Mouse (Mus musculus): ENCODE measurements around the gene Sema4f. TPM values are rescaled to one million over a fixed set of nuclear protein-coding genes. Genes with fewer than 3 reads are reported as not detected.

Gene Sema4f
- polyA plus RNA-seq, 1 experiment from 2014 or later = 0.87 TPM

- no peak for ATAC-seq (ENCODE audit: low FRiP score, low TSS enrichment)
- Histone ChIP-seq H3K9ac (ENCODE audit: low read depth, low read length) (no peak overlapping the region), H3K27me3 (ENCODE audit: control insufficient read depth, insufficient read depth, low read length) (no peaks in the 10 kb centered on the region), H3K27ac (ENCODE audit: low read depth, low read length) (no peak overlapping the region), H3K9me3 (ENCODE audit: control insufficient read depth, low read length) (no peaks in the 10 kb centered on the region), H3K4me3 (ENCODE audit: low read length) (no peak overlapping the region), H3K36me3 (ENCODE audit: control insufficient read depth, insufficient read depth, low read length) (no peaks in the 10 kb centered on the region), H3K4me1 (ENCODE audit: control insufficient read depth, insufficient read depth, low read length) (no peaks in the 10 kb centered on the region), H3K4me2 (replicated peaks; ENCODE audit: low read depth, low read length) (no peak overlapping the region)
- 86% methylated on average over 4 of the region's 4 CpGs for WGBS
These were observed 53.7 kb downstream of the Sema4f start for GRCm38 (mm10) chr6:82885909-82886308.

GRCm38 (mm10) chr6:82885441-82885840 is 54.1 kb downstream of the Sema4f start:
- H3K27me3 ChIP-seq (ENCODE audit: control insufficient read depth, insufficient read depth, low read length) = no peaks in the 10 kb centered on the region
- ATAC-seq (ENCODE audit: low FRiP score, low TSS enrichment) = no peak
- 76% methylated on average over 2 of the region's 2 CpGs for WGBS

GRCm38 (mm10) chr6:82884570-82884969 is 55.0 kb downstream of the Sema4f start:
- no peak overlapping the region for H3K4me2 ChIP-seq (replicated peaks; ENCODE audit: low read depth, low read length)
- no peaks in the 10 kb centered on the region for H3K4me1 ChIP-seq (ENCODE audit: control insufficient read depth, insufficient read depth, low read length)
- ATAC-seq (ENCODE audit: low FRiP score, low TSS enrichment) = no peak
- H3K4me3 ChIP-seq (ENCODE audit: low read length) = no peak overlapping the region
- WGBS = 70% methylated on average over 3 of the region's 3 CpGs
- no peaks in the 10 kb centered on the region for H3K9me3 ChIP-seq (ENCODE audit: control insufficient read depth, low read length)
- H3K36me3 ChIP-seq (ENCODE audit: control insufficient read depth, insufficient read depth, low read length) = no peaks in the 10 kb centered on the region
- H3K27ac ChIP-seq (ENCODE audit: low read depth, low read length) = no peak overlapping the region
- H3K9ac ChIP-seq (ENCODE audit: low read depth, low read length) = no peak overlapping the region
- H3K27me3 ChIP-seq (ENCODE audit: control insufficient read depth, insufficient read depth, low read length) = no peaks in the 10 kb centered on the region

More at GRCm38 (mm10) chr6:82885441-82885840, 54.1 kb downstream of the Sema4f start:
- Histone ChIP-seq H3K27ac (ENCODE audit: low read depth, low read length) (no peak overlapping the region), H3K36me3 (ENCODE audit: control insufficient read depth, insufficient read depth, low read length) (no peaks in the 10 kb centered on the region), H3K4me1 (ENCODE audit: control insufficient read depth, insufficient read depth, low read length) (no peaks in the 10 kb centered on the region), H3K4me3 (ENCODE audit: low read length) (no peak overlapping the region), H3K9ac (ENCODE audit: low read depth, low read length) (no peak overlapping the region), H3K9me3 (ENCODE audit: control insufficient read depth, low read length) (no peaks in the 10 kb centered on the region), H3K4me2 (replicated peaks; ENCODE audit: low read depth, low read length) (no peak overlapping the region)

GRCm38 (mm10) chr6:82881485-82882096 is 58.0 kb downstream of the Sema4f start:
- no peaks in the 10 kb centered on the region for H3K27me3 ChIP-seq (ENCODE audit: control insufficient read depth, insufficient read depth, low read length)
- H3K4me3 ChIP-seq (ENCODE audit: low read length) = no peak overlapping the region
- WGBS = 23% methylated on average over 21 of the region's 21 CpGs
- H3K4me1 ChIP-seq (ENCODE audit: control insufficient read depth, insufficient read depth, low read length) = no peaks in the 10 kb centered on the region
- no peaks in the 10 kb centered on the region for H3K36me3 ChIP-seq (ENCODE audit: control insufficient read depth, insufficient read depth, low read length)
- ATAC-seq (ENCODE audit: low FRiP score, low TSS enrichment) = peak; percentile 72
- H3K9me3 ChIP-seq (ENCODE audit: control insufficient read depth, low read length) = no peaks in the 10 kb centered on the region
- H3K27ac ChIP-seq (ENCODE audit: low read depth, low read length) = no peak overlapping the region
- H3K4me2 ChIP-seq (replicated peaks; ENCODE audit: low read depth, low read length) = peak overlapping the region; percentile 11
- H3K9ac ChIP-seq (ENCODE audit: low read depth, low read length) = no peak overlapping the region

- Histone ChIP-seq H3K36me3 (ENCODE audit: control insufficient read depth, insufficient read depth, low read length) (no peaks in the 10 kb centered on the region), H3K27me3 (ENCODE audit: control insufficient read depth, insufficient read depth, low read length) (no peaks in the 10 kb centered on the region), H3K4me1 (ENCODE audit: control insufficient read depth, insufficient read depth, low read length) (no peaks in the 10 kb centered on the region), H3K4me2 (replicated peaks; ENCODE audit: low read depth, low read length) (no peak overlapping the region), H3K27ac (ENCODE audit: low read depth, low read length) (no peak overlapping the region), H3K9me3 (ENCODE audit: control insufficient read depth, low read length) (no peaks in the 10 kb centered on the region), H3K9ac (ENCODE audit: low read depth, low read length) (no peak overlapping the region), H3K4me3 (ENCODE audit: low read length) (no peak overlapping the region)
- 85% methylated on average over 3 of the region's 3 CpGs for WGBS
- ATAC-seq (ENCODE audit: low FRiP score, low TSS enrichment) = no peak
These were observed 58.8 kb downstream of the Sema4f start for GRCm38 (mm10) chr6:82880807-82881206.

- Histone ChIP-seq H3K4me1 (ENCODE audit: control insufficient read depth, insufficient read depth, low read length) (no peaks in the 10 kb centered on the region), H3K4me2 (replicated peaks; ENCODE audit: low read depth, low read length) (no peak overlapping the region), H3K27ac (ENCODE audit: low read depth, low read length) (no peak overlapping the region), H3K27me3 (ENCODE audit: control insufficient read depth, insufficient read depth, low read length) (no peaks in the 10 kb centered on the region), H3K9ac (ENCODE audit: low read depth, low read length) (no peak overlapping the region), H3K4me3 (ENCODE audit: low read length) (no peak overlapping the region), H3K36me3 (ENCODE audit: control insufficient read depth, insufficient read depth, low read length) (no peaks in the 10 kb centered on the region), H3K9me3 (ENCODE audit: control insufficient read depth, low read length) (no peaks in the 10 kb centered on the region)
- no peak for ATAC-seq (ENCODE audit: low FRiP score, low TSS enrichment)
- WGBS = 31% methylated on average over 11 of the region's 11 CpGs
These were observed 60.0 kb downstream of the Sema4f start for GRCm38 (mm10) chr6:82879463-82880089.

GRCm38 (mm10) chr6:82875509-82875935 is 64.0 kb downstream of the Sema4f start:
- no peaks in the 10 kb centered on the region for H3K36me3 ChIP-seq (ENCODE audit: control insufficient read depth, insufficient read depth, low read length)
- H3K4me1 ChIP-seq (ENCODE audit: control insufficient read depth, insufficient read depth, low read length) = no peaks in the 10 kb centered on the region
- no peaks in the 10 kb centered on the region for H3K27me3 ChIP-seq (ENCODE audit: control insufficient read depth, insufficient read depth, low read length)
- H3K27ac ChIP-seq (ENCODE audit: low read depth, low read length) = no peak overlapping the region
- no peak for ATAC-seq (ENCODE audit: low FRiP score, low TSS enrichment)
- H3K4me2 ChIP-seq (replicated peaks; ENCODE audit: low read depth, low read length) = no peak overlapping the region
- no peak overlapping the region for H3K4me3 ChIP-seq (ENCODE audit: low read length)
- H3K9ac ChIP-seq (ENCODE audit: low read depth, low read length) = no peak overlapping the region
- WGBS = 55% methylated on average over 6 of the region's 6 CpGs
- no peaks in the 10 kb centered on the region for H3K9me3 ChIP-seq (ENCODE audit: control insufficient read depth, low read length)

- Histone ChIP-seq H3K9me3 (ENCODE audit: control insufficient read depth, low read length) (no peaks in the 10 kb centered on the region), H3K4me1 (ENCODE audit: control insufficient read depth, insufficient read depth, low read length) (no peaks in the 10 kb centered on the region), H3K27ac (ENCODE audit: low read depth, low read length) (peak overlapping the region; percentile 24; the same call in 1 of the 2 replicates), H3K27me3 (ENCODE audit: control insufficient read depth, insufficient read depth, low read length) (no peaks in the 10 kb centered on the region), H3K4me3 (ENCODE audit: low read length) (no peak overlapping the region), H3K36me3 (ENCODE audit: control insufficient read depth, insufficient read depth, low read length) (no peaks in the 10 kb centered on the region), H3K9ac (ENCODE audit: low read depth, low read length) (no peak overlapping the region), H3K4me2 (replicated peaks; ENCODE audit: low read depth, low read length) (no peak overlapping the region)
- no peak for ATAC-seq (ENCODE audit: low FRiP score, low TSS enrichment)
- 81% methylated on average over 6 of the region's 6 CpGs for WGBS
These were observed 67.2 kb downstream of the Sema4f start for GRCm38 (mm10) chr6:82872332-82872707.

GRCm38 (mm10) chr6:82871632-82872331 is 67.8 kb downstream of the Sema4f start:
- 2% methylated on average over 5 of the region's 5 CpGs for WGBS
- ATAC-seq (ENCODE audit: low FRiP score, low TSS enrichment) = peak; percentile 6
- Histone ChIP-seq H3K36me3 (ENCODE audit: control insufficient read depth, insufficient read depth, low read length) (no peaks in the 10 kb centered on the region), H3K4me2 (replicated peaks; ENCODE audit: low read depth, low read length) (no peak overlapping the region), H3K27ac (ENCODE audit: low read depth, low read length) (peak overlapping the region; percentile 24; the same call in 1 of the 2 replicates), H3K4me1 (ENCODE audit: control insufficient read depth, insufficient read depth, low read length) (no peaks in the 10 kb centered on the region), H3K9me3 (ENCODE audit: control insufficient read depth, low read length) (no peaks in the 10 kb centered on the region), H3K4me3 (ENCODE audit: low read length) (no peak overlapping the region), H3K27me3 (ENCODE audit: control insufficient read depth, insufficient read depth, low read length) (no peaks in the 10 kb centered on the region), H3K9ac (ENCODE audit: low read depth, low read length) (no peak overlapping the region)

Measured in kidney, embryonic 14.5 days (tissue).